Mouse (Mus musculus): ENCODE data around the gene Tmub1. TPM values are rescaled to one million over a fixed set of nuclear protein-coding genes. Genes with fewer than 3 reads are reported as not detected.

Tmub1 gene
- polyA plus RNA-seq, 1 experiment from 2014 or later, result 5.1 TPM

GRCm38 (mm10) chr5:24481647-24482046 is 34.0 kb upstream of the Tmub1 start:
- no peak for ATAC-seq (ENCODE audit: insufficient read depth)
- H3K4me2 ChIP-seq, result no peak overlapping the region

GRCm38 (mm10) chr5:24477909-24478308 is 30.3 kb upstream of the Tmub1 start:
- no peak overlapping the region for H3K4me2 ChIP-seq
- H3K27ac ChIP-seq (replicated peaks), result no peak overlapping the region
- no peak overlapping the region for H3K9ac ChIP-seq
- H3K27me3 ChIP-seq, result peaks cover 31% of the 10 kb centered on the region
- 90% methylated on average over 9 of the region's 9 CpGs for WGBS (ENCODE audit: insufficient replicate concordance)
- H3K36me3 ChIP-seq (replicated peaks), result peaks cover 58% of the 10 kb centered on the region
- no peaks in the 10 kb centered on the region for H3K9me3 ChIP-seq (replicated peaks)
- peaks cover 25% of the 10 kb centered on the region for H3K4me1 ChIP-seq (replicated peaks)
- no peak overlapping the region for H3K4me3 ChIP-seq (replicated peaks)
- ATAC-seq (ENCODE audit: insufficient read depth), result no peak

More at GRCm38 (mm10) chr5:24481647-24482046, 34.0 kb upstream of the Tmub1 start:
- peaks cover 75% of the 10 kb centered on the region for H3K36me3 ChIP-seq (replicated peaks)
- WGBS (ENCODE audit: insufficient replicate concordance), result 20% methylated on average over 4 of the region's 4 CpGs
- no peaks in the 10 kb centered on the region for H3K9me3 ChIP-seq (replicated peaks)
- H3K27ac ChIP-seq (replicated peaks), result no peak overlapping the region
- no peak overlapping the region for H3K9ac ChIP-seq
- no peak overlapping the region for H3K4me3 ChIP-seq (replicated peaks)
- H3K27me3 ChIP-seq, result no peaks in the 10 kb centered on the region
- H3K4me1 ChIP-seq (replicated peaks), result peaks cover 12% of the 10 kb centered on the region; the same call in 1 of the 2 replicates

- Histone ChIP-seq H3K4me2 (no peak overlapping the region), H3K9me3 (replicated peaks) (no peaks in the 10 kb centered on the region), H3K9ac (no peak overlapping the region), H3K36me3 (replicated peaks) (peaks cover 42% of the 10 kb centered on the region), H3K27me3 (peaks cover 41% of the 10 kb centered on the region), H3K4me1 (replicated peaks) (peaks cover 24% of the 10 kb centered on the region), H3K4me3 (replicated peaks) (no peak overlapping the region), H3K27ac (replicated peaks) (no peak overlapping the region)
- WGBS (ENCODE audit: insufficient replicate concordance), result 67% methylated on average over 6 of the region's 6 CpGs
- ATAC-seq (ENCODE audit: insufficient read depth), result no peak
Observed at GRCm38 (mm10) chr5:24475476-24476241, 28.0 kb upstream of the Tmub1 start.

- Histone ChIP-seq H3K4me3 (replicated peaks) (peak overlapping the region; percentile 43), H3K9me3 (replicated peaks) (no peaks in the 10 kb centered on the region), H3K9ac (no peak overlapping the region), H3K4me2 (peak overlapping the region; percentile 62), H3K27me3 (peaks cover 41% of the 10 kb centered on the region), H3K27ac (replicated peaks) (no peak overlapping the region), H3K36me3 (replicated peaks) (peaks cover 33% of the 10 kb centered on the region), H3K4me1 (replicated peaks) (peaks cover 24% of the 10 kb centered on the region)
- no peak for ATAC-seq (ENCODE audit: insufficient read depth)
- WGBS (ENCODE audit: insufficient replicate concordance), result 5% methylated on average over 67 of the region's 67 CpGs
Observed at GRCm38 (mm10) chr5:24474723-24475261, 27.1 kb upstream of the Tmub1 start.

GRCm38 (mm10) chr5:24474025-24474722 is 26.5 kb upstream of the Tmub1 start:
- Histone ChIP-seq H3K4me2 (peak overlapping the region; percentile 62), H3K9ac (no peak overlapping the region), H3K4me3 (replicated peaks) (peak overlapping the region; percentile 43), H3K27ac (replicated peaks) (no peak overlapping the region), H3K9me3 (replicated peaks) (no peaks in the 10 kb centered on the region), H3K36me3 (replicated peaks) (peaks cover 27% of the 10 kb centered on the region), H3K4me1 (replicated peaks) (peaks cover 24% of the 10 kb centered on the region), H3K27me3 (peaks cover 41% of the 10 kb centered on the region)
- WGBS (ENCODE audit: insufficient replicate concordance), result 5% methylated on average over 77 of the region's 77 CpGs
- no peak for ATAC-seq (ENCODE audit: insufficient read depth)

- no peaks in the 10 kb centered on the region for H3K9me3 ChIP-seq (replicated peaks)
- ATAC-seq (ENCODE audit: insufficient read depth), result no peak
- no peak overlapping the region for H3K4me3 ChIP-seq (replicated peaks)
- H3K4me2 ChIP-seq, result no peak overlapping the region
- WGBS (ENCODE audit: insufficient replicate concordance), result 51% methylated on average over 7 of the region's 7 CpGs
- H3K4me1 ChIP-seq (replicated peaks), result peaks cover 24% of the 10 kb centered on the region
- H3K27ac ChIP-seq (replicated peaks), result no peak overlapping the region
- no peak overlapping the region for H3K9ac ChIP-seq
- H3K36me3 ChIP-seq (replicated peaks), result peaks cover 16% of the 10 kb centered on the region
- peaks cover 41% of the 10 kb centered on the region for H3K27me3 ChIP-seq
Observed at GRCm38 (mm10) chr5:24472884-24473619, 25.4 kb upstream of the Tmub1 start.

- Histone ChIP-seq H3K4me3 (replicated peaks) (no peak overlapping the region), H3K9ac (no peak overlapping the region), H3K27ac (replicated peaks) (no peak overlapping the region), H3K4me1 (replicated peaks) (peaks cover 33% of the 10 kb centered on the region), H3K9me3 (replicated peaks) (no peaks in the 10 kb centered on the region), H3K4me2 (no peak overlapping the region), H3K27me3 (peaks cover 37% of the 10 kb centered on the region), H3K36me3 (replicated peaks) (no peaks in the 10 kb centered on the region)
- peak; percentile 49; the same call in 1 of the 2 replicates for ATAC-seq (ENCODE audit: insufficient read depth)
- 11% methylated on average over 5 of the region's 5 CpGs for WGBS (ENCODE audit: insufficient replicate concordance)
Observed at GRCm38 (mm10) chr5:24470600-24470999, 22.9 kb upstream of the Tmub1 start.

- no peaks in the 10 kb centered on the region for H3K36me3 ChIP-seq (replicated peaks)
- H3K9me3 ChIP-seq (replicated peaks), result no peaks in the 10 kb centered on the region
- no peak overlapping the region for H3K4me2 ChIP-seq
- H3K9ac ChIP-seq, result no peak overlapping the region
- no peak overlapping the region for H3K27ac ChIP-seq (replicated peaks)
- ATAC-seq (ENCODE audit: insufficient read depth), result no peak
- H3K4me1 ChIP-seq (replicated peaks), result peaks cover 12% of the 10 kb centered on the region
- H3K4me3 ChIP-seq (replicated peaks), result no peak overlapping the region
- 0 out of 2 replicates have a peak, but pooled peaks cover 3% of the 10 kb centered on the region for H3K27me3 ChIP-seq
- 77% methylated on average over 12 of the region's 12 CpGs for whole genome bisulfite sequencing (ENCODE audit: insufficient replicate concordance)
Observed at GRCm38 (mm10) chr5:24466762-24467161, 19.1 kb upstream of the Tmub1 start.

- 80% methylated on average over 7 of the region's 7 CpGs for WGBS (ENCODE audit: insufficient replicate concordance)
- Histone ChIP-seq H3K9me3 (replicated peaks) (no peaks in the 10 kb centered on the region), H3K27me3 (no peaks in the 10 kb centered on the region), H3K4me3 (replicated peaks) (no peak overlapping the region), H3K27ac (replicated peaks) (no peak overlapping the region), H3K36me3 (replicated peaks) (peaks cover 25% of the 10 kb centered on the region; the same call in 1 of the 2 replicates), H3K4me1 (replicated peaks) (peaks cover 63% of the 10 kb centered on the region), H3K4me2 (no peak overlapping the region), H3K9ac (no peak overlapping the region)
- no peak for ATAC-seq (ENCODE audit: insufficient read depth)
Observed at GRCm38 (mm10) chr5:24455613-24456012, 8.0 kb upstream of the Tmub1 start.

GRCm38 (mm10) chr5:24455076-24455475 is 7.4 kb upstream of the Tmub1 start:
- H3K4me2 ChIP-seq, result no peak overlapping the region
- H3K4me3 ChIP-seq (replicated peaks), result no peak overlapping the region
- peaks cover 63% of the 10 kb centered on the region for H3K4me1 ChIP-seq (replicated peaks)
- ATAC-seq (ENCODE audit: insufficient read depth), result no peak
- no peaks in the 10 kb centered on the region for H3K27me3 ChIP-seq
- H3K27ac ChIP-seq (replicated peaks), result no peak overlapping the region
- H3K9ac ChIP-seq, result no peak overlapping the region
- WGBS (ENCODE audit: insufficient replicate concordance), result 81% methylated on average over 3 of the region's 3 CpGs
- H3K9me3 ChIP-seq (replicated peaks), result no peaks in the 10 kb centered on the region
- peaks cover 25% of the 10 kb centered on the region; the same call in 1 of the 2 replicates for H3K36me3 ChIP-seq (replicated peaks)

GRCm38 (mm10) chr5:24453985-24454303 is 6.3 kb upstream of the Tmub1 start:
- Histone ChIP-seq H3K36me3 (replicated peaks) (peaks cover 25% of the 10 kb centered on the region; the same call in 1 of the 2 replicates), H3K9ac (no peak overlapping the region), H3K9me3 (replicated peaks) (no peaks in the 10 kb centered on the region), H3K4me2 (peak overlapping the region; percentile 100), H3K27me3 (no peaks in the 10 kb centered on the region), H3K4me1 (replicated peaks) (peaks cover 57% of the 10 kb centered on the region), H3K4me3 (replicated peaks) (no peak overlapping the region), H3K27ac (replicated peaks) (no peak overlapping the region)
- no peak for ATAC-seq (ENCODE audit: insufficient read depth)
- WGBS (ENCODE audit: insufficient replicate concordance), result 31% methylated on average over 2 of the region's 2 CpGs

Measured in liver, embryonic 15.5 days (tissue).